Mouse (Mus musculus) thymus, postnatal 36 days (tissue): ENCODE results near the gene Crybb3.
"Not testable (repeated sequence)": the region's sequence is repeated elsewhere in the genome, so short reads cannot be mapped to it uniquely, and the experiment has no call there.

Source experiments
- DNase-seq, 2 experiments: peaks; one replicate each; pipeline ENCODE4 v3.0.0; 2022; ENCODE audit warnings: mixed read lengths in 2 of 2

The Crybb3 gene

DNA sequence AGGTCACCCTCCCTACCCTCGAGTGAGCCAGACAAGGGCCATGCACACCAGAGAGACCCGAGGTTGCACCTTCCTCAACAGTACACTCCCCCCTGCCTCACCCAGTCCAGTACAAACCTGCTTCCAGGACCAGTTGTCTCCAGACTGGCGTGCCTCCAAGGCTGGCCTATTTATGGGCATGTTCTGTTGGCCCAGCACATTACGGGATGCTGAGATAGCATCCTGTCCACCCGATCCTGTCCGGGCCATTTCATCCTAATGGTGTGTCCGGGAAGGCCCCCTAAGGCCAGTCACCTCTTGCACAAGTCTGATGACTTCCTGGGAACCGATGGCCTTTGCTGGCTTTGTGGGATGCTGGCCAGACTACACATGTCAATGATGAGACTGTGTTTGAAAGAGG lies at the start of gene Crybb3:
Gene Crybb3 (minus strand): TSS at position 146 of the 400 bp plus-strand sequence.
- no peak for DNase-seq

DNA sequence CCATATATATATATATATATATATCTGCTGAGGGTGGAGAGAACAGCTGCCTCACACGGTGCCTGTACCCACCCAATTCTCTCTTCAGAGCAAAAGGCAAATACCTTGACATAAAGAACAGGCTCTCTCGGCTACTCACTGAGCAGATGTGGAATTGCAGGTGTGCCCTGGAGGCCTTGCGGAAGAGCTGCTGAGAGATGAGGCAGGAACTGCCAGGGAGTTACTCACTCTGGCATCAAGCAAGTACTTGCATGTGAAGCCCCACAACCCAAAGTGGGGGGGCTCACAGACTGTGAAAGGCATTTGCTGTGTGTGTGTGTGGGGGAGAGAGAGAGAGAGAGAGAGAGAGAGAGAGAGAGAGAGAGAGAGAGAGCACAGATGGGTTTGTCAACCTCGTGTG lies 47.0 kb upstream of the Crybb3 start:
- no peak for DNase-seq

DNA sequence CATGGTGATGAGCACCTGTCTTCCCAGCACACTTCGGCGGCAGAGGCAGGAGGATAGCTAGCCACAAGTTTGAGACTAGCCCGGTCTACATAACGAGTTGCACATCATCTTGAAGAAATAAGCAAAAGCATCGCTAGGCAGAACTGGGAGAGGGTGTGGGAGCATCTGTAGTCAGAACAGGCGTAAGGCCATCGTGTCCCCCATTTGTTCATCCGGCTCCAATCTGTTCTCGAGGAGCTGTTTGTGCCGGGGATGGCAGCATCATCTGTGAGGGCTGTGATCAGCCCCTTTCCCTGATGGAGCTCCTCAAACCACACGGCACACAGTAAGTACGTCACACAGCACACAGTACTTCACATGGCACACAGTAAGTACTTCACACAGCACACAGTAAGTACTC lies 45.1 kb upstream of the Crybb3 start:
- no peak for DNase-seq

DNA sequence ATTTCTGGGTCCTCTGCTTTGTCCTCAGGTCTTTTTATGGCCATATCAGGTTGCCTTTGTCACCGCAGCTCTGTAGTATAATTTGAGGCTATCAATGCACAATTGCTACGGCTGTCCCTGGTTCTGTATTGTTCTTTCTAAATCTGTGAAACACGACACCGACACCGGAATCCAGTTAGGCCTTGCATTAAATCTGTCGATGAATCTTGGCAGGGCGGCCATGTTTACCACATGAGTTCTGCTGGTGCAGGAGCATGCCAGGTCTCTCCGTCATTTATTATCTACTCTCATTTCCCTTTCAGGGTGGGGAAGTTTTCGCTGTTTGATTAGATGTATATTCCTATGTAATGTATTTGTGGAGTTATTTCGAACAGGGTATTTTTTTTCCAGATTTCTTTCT lies 42.3 kb upstream of the Crybb3 start:
- no peak for DNase-seq

DNA sequence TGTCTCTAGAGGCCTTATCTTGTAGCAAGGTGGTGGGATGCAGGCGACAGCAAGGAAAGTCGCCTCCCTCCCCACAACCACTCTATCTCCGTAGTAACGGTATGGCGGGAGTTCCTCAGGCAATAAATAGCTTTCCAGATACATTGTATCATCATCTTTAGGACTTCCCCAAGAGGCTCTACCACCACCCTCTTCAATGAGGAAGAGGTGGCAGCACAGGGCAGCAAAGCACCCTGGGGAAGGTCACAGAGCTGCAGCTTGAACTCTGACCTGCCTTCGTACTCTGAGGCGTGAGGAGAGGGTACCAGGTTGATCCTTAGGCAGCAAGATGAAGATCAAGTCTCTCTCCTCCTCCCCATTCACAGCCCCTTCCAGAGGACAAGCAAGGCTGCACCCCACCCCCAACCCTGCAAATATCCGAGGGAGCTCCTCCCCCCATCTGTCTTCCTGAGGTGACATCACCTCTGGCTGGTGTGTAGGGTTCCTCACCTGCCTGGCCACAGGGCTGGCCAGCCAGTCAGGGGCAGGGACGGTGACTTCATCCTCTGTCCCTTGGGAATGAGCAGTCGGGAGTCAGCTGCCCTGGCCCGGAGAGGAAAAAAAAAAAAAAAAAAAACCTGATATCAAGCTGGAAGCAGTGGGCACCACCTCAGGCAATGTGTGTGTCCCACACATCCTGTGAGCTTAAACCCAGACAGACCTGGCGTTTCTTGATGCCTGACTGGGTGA lies 41.1 kb upstream of the Crybb3 start:
- no peak for DNase-seq

DNA sequence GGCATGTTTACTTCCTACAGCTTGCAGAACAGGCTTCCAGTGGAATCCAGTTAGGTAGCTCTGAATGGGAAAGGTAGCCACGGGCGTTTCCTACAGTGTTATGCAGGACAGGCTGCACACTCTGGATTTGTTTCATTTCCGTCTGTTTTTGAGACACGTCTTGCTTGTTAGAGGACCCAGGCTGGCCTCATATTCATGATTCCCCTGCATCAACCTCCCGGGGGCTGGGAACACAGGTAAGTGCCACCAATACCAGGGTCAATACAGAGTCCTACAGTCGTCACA lies 40.1 kb upstream of the Crybb3 start:
- DNase-seq = no peak

DNA sequence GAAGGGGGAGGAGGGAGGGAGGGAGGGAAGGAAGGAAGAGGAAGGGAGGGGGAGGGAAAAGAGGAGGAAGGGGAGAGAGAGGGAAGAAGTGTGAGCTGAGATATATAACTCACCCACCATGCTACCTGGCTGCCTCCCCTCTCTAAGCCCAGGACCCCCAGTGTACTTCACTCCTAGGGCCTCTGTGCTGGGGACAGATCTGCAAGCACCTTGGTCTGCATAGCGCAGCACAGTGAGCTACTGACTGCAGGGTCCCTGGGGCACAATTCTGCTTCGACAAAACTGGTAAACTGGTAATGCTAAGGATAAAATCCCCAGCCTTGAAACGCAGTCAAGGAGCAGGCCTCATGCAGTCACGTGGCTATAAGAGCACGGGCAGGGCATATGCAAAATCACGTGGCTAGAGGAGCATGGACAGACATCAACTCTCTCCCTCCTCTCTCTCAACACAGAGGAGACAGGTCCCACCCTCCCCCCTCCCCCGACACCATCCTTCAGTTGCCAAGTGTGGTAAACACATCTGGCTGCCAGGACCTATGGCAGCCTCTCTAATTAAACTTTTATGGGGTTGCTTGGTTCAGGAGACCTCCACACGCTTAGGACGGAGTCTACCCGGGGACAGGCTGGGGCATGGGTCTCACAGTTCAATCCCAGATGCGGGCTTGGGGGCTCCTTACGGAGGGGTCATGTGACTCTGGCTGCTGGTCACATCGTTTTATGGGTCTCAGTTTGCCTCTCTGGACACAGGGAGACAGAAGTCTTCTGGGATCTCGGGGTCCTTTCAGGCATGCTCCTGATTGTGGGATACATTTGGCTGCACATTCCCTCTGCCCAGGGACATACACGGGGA lies 39.6 kb upstream of the Crybb3 start:
- no peak for DNase-seq

DNA sequence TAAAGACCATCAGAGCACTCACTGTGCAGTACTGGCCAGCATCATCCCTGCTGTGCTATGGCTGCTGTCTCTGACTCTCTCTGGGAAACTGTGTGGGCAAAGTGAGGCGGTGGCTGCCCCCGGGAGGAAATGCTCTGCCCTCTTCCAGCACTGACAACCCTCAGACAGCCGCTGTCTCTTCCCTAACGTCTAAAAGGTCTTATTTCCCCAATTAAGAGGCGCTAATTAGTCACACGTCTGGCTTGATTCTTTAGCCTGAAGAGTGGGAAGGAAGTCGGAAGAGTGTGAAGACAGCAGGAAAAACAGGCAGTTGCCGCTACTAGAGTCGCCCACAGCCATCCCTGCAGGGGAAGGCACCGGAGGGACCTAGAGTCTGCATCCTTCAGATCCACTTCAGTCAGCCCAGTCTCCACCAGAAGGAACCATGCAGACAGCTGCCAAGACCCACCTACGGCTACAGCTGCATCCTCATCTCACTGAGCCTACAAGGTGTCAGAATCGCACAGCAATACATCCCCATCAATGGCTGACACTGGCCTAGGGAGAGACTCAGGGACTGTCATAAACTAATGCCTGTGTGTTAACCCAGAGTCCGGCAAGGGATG lies 38.6 kb upstream of the Crybb3 start:
- DNase-seq = no peak

DNA sequence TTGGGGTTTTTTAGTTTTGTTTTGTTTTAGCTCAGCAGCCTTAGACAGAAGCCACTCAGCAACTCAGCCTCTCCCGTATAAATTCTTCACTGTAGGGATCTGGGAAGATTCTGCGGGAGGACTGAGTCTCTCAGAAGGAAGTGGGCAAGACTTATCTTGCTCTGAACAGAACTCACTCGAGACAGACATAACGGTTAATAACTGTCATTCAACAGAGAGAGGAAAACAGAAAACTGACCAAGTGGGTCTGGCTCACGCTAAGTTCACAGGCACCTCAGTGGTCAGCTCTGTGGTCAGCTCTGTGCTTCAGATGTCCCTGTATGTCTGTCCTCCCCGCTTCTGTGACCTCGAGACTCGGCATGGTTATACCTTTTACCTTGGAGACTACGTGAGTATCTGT lies 37.9 kb upstream of the Crybb3 start:
- no peak for DNase-seq

DNA sequence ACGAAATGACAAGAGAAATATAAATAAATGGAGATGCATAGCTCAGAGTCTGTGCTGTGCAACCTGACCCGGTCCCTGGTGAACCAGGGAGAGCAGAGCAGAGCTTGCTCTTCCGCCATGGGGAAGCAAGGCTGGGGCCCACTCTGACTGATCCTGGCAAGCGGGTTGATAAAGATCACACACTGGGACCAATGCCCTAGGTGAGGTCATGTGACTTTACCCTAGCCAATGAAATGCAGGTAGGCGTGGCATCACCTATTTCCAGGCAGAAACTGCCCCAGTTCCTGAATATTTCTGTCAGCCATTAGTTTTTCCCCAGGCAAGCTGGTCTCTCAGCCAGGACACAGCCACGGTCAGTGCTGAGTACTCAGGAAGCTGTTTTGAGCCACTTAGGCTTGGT lies 37.3 kb upstream of the Crybb3 start:
- no peak for DNase-seq

DNA sequence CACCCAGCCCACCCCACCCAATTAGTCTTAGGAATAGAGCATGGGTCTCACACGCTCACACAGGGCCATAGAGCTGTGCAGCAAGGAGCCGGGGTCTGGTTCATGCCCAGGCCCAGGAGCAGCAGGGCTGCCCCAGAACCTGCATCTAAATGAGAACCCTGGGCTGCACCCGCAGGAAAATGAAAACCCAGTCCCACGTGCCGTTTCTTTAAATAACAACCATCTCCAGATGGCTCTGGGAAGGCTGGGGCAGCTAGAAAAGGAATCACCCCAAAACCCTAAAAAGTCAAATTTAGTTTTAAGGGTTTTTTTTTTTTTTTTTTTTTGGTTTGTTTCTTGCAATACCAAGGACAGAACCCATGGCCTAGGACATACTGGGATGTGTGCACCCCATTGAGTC lies 36.0 kb upstream of the Crybb3 start:
- DNase-seq = no peak

DNA sequence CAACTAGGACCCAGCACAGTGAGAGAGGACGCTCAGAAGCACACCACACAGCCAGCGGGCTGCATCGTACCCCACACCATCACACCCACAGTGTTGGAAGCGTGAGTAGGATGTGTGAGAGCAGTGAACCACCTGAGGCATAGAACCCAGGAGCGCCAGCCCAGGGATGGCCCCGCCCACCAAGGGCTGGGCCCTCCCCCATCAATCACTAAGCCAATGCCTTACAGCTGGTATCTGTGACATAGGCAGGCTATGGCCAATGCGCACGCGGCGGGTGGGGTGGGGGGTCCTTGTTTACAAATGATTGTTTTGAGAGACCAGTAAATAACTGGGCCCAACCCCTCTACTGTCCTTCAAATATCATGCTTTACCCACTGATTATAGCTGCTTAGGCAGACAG lies 34.5 kb upstream of the Crybb3 start:
- DNase-seq = no peak

DNA sequence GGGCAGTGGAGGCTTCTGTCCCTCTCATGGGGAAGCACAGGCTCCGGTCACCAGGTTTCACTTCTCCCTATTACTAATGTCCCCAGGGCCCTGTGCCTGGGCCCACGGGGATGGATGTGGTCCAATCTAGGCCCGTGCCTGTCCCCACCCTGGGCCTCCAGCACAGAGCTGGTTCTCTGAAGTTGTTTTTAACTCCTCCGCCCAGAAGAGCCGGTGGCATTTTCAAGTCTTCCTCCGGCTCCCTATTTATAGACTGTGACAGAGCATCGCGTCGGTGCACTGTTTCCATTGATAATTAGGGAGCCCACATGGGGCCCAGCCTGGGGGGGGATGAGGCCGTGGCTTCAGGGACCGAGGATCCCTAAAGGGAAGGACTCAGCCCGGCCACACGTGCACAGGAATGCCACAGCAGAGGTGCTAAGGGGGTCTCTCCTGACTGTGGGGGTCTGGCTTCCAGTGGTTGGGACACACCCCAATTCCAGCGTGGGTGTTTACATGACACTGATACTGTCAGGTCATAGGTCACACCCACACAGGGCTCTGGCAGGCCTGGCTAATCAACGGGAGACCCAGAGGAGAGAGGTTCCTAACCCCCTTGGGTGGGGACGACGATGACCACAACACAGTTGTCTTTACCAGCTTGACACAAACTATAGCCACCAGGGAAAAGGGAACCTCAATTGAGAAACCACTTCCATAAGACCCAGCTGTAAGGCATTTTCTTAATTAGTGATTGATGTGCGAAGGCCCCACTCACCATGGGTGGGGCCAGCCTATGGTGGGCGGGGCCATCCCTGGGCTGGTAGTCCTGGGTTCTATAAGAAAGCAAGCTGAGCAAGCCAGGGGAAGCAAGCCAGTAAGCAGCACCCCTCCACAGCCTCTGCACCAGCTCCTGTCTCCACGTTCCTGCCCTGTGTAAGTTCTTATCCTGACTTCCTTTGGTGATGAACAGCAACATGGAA lies 33.2 kb upstream of the Crybb3 start:
- DNase-seq = no peak

DNA sequence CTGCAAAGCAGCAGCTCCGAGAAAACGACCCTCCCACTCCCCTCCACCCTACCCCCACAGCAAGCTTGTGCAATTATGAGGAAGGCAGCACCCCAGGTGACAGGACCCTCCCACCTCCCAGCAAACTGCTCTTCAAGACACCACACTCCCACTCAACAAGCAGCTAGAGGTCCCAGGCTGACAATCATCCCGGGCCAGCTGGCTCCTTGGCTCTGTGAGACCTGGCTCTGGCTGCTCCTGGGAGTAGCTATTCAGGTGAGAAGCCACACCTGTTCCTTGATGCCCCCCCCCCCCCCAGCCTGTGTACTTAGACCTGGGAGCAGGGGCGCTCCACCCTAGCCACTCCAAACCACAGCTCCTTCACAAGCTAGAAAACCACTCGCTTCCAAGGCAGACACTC lies 31.7 kb upstream of the Crybb3 start:
- no peak for DNase-seq

DNA sequence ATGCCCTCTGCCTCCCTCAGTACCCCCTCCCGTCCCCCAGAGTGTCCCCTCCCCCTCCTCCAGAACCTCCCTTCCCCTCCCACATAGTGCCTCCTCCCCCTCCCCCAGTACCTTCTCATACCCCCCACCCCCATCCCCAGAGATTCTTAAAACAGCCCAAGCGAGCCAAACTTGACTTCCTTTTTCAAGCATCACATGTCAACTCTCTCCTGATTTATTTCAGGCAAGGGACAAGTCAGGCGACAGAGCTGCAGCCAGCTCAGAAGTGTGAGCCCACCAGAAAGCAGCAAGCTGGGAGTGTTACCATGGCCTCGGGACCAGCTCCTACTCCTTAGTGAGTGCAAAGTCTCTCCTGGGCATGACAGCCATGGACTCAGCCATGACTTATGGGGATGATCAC lies 30.0 kb upstream of the Crybb3 start:
- DNase-seq = no peak

DNA sequence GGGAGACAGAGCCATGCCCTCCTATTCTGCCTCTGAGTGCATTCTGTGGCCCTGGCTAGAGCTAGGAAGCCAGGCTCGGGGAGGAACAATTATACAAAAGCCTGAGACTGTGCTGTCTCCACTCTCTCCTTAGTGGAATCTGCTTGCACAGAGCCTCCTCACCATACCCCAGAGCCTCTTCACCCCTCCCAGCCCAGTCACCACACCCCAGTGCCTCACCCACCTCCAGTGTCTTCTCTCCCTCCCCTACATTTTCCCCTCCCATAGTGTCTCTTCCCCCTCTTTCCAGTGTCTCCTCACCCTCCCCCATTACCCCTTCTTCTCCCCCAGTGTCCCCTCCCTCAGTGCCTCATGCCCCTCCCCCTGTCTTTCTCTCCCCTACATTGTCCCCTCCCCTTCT lies 29.5 kb upstream of the Crybb3 start:
- DNase-seq = no peak

DNA sequence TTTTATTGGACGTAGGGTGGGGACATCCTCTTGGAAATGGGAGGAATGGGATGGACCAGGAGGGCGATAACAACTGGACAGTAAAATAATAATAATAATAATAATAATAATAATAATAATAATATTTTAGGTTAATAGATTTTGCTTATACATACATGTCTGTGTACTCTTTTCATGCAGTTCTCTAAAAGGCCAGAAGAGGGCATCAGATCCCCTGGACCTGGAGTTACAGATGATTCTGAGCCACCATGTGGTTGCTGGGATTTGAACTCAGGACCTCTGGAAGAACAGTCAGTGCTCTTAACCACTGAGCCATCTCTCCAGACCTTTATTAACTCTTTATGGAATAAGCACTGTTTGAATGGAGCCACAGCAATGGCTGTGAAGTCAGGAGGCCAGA lies 28.3 kb upstream of the Crybb3 start:
- DNase-seq = not testable (repeated sequence)

DNA sequence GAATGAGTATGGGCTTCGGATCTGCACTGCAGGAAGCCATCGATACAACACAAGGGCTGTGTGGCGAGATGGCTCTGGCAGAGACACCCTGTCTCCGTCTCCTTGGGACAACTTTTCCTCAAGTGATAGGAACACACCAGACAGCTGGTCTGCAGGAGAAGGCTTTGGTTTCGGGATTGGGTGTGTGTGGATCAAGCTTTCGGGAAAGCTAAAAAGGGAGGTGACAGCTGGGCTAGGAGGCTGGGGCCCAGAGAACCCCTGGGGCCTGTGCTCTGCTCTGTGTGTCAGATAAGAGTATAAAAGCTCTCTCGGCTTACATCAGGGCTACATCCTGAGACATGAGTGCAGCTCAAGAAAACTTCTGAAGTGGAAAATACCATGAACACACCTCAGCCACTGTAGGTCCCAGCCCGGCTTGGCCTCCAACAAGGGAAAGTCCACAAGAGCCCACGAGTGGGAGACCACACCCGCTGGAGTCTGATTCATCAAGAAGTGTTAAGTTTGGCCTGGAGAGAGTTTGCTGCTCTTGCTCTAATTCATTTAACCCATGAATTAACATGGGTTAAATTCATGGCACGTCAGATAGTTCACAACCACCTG lies 26.9 kb upstream of the Crybb3 start:
- DNase-seq = no peak

DNA sequence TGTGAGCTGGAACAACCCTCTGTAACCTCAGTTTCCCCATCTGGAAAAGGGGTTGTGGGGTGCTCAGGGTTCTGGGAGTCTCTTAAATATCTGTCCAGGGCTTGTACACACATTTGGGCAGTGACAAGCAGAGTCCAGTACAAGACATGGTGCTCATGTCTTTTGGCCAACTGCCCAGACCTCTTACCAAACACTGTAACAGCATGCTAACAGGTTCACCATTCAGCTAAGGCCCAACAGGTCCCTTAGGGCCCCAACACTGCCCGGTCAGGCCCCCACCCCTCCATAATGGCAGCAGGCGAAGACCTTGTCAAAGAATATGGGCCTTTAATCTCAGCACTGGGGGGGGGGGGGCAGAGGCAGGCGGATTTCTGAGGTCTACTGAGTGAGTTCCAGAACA lies 26.3 kb upstream of the Crybb3 start:
- DNase-seq = no peak

DNA sequence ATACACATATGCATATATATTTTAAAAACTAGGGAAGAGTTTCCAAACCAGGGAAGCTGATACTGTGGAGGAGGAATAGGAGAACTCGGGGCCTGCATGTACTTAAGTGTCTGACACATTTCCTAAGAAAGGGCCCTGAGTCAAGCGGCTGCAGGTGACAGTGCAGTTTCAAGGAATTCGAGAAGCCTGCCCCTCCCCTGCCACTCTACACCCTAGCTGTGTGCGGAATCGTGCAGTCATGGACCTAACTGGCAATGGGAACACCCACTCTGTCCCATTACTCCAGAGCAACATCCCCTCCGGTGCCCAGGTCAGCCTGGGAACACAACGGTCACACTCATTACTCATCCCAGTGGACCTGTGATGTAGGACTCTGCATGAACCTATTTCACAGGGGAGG lies 25.2 kb upstream of the Crybb3 start:
- DNase-seq = no peak

DNA sequence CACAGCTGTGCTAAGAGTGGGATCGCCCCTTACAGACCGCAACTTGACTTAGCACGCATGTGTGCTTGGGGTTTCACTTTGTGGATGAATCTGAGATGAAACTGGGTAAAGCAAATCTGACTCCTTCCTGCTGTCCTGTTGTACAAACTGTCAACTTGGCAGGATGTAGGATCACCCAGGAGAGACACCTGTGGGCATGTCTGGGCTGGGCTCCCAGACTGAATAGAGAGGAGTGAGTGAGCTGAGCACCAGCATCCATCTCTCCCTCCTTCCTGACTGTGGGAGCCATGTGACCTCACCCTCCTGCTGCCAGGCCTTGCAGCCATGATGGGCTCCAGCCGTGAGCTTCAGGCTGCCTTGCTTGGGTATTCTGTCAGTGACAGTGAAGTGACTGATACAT lies 24.1 kb upstream of the Crybb3 start:
- no peak for DNase-seq

DNA sequence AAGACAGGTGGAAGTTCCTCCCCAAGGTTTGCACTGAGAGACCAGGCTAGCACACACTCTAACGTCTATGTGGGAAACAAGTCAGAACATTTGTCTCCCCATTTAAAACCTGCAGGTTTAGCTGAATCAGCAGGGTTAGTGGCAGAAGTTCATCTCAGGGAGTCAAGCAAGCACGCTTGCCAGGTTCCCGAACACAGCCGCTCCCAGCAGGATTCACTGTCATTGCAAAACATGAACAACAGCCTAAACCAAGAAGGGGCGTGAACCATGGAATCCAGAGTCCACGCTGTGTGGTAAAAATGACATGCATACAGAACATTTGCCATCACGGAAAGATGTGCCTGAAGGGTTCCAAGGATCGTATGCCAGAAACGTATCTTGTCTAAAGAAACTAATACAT lies 23.7 kb upstream of the Crybb3 start:
- DNase-seq = no peak

DNA sequence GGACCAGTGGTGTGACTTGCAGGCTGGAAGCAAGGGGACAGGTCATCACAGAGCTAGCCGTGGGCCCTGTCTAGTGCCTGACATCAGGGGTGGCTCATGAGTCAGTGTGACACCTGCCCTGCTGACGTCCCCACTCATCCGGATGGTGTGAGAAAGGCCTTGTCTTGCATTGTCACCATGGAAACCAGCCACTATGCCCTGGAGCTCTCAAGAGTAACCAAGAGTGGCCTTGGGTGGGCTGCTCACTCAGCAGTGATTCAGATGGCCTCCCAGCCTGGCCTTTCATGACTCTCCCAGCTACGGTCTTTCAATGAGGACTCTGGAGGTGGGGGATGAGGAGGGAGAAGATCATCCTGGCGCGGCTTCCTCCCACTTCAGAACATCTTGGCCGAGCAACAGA lies 21.1 kb upstream of the Crybb3 start:
- DNase-seq = no peak
